Mouse (Mus musculus) thymus, postnatal 25 days (tissue): Measurements from ENCODE around the gene Tox2.

ENCODE experiments used
- DNase-seq: peaks from one replicate; pipeline ENCODE4 v3.0.0; 2022

Tox2 gene

GRCm38 (mm10) chr2:163261362-163262054, 58.6 kb downstream of the Tox2 start:
- DNase-seq: no peak

GRCm38 (mm10) chr2:163262055-163262420, 59.1 kb downstream of the Tox2 start:
- no peak for DNase-seq

DNA sequence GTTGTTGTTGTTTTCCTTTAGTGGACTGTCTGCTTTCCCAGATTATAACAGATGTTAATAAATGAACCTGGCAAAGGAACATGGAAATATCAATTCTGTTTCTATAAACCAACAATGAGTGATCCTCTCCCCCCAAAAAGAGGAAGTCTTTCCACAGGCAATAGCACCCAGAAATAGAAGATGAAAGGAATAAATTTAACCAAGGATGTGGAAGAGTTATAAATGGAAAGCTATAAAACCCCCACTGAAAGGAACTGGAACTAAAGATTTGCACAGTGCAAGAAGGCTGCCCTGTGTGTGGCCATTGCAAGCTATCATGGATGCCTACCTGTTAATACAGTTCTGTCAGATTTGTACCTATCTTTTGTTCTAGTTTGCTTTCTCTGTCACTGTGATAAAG, 64.2 kb downstream of the Tox2 start:
- no peak for DNase-seq

- no peak for DNase-seq
These were observed 68.9 kb downstream of the Tox2 start for GRCm38 (mm10) chr2:163271581-163272492.

DNA sequence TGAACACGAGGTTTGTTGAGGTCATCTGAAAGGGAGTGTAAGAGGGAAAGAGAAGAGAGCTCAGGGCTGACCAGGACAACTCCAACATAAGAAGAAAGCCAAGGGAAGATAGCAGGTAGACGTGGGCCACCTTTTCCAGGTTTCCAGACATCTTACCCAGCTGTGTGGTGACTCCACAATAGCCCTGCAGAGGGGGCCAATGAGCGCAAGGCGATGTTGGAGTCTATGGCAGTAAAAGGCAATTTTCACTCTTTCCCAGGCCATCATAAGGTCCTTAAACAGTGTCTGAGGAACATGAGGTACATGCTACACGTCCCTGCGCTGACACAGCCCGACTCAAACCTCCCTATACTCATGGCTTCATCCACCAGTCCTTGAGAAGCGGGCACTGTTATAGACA, 70.9 kb downstream of the Tox2 start:
- DNase-seq: no peak

DNA sequence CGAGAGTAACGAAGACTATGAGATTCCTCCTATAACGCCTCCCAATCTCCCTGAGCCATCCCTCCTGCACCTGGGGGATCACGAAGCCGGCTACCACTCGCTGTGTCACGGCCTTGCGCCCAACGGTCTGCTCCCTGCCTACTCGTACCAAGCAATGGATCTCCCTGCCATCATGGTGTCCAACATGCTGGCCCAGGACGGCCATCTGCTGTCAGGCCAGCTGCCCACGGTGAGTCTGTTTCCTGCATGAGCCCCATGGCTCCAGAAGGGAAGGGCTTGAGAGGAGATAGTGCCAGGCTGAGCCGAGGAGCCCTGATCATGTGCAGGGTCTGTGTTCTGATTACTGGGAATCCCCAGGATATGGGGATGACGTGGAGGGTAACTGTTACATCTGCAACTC, 73.1 kb downstream of the Tox2 start:
- no peak for DNase-seq

- no peak for DNase-seq
These were observed 75.1 kb downstream of the Tox2 start for GRCm38 (mm10) chr2:163277979-163278378.

- no peak for DNase-seq
These were observed 77.9 kb downstream of the Tox2 start for GRCm38 (mm10) chr2:163280636-163281322.

DNA sequence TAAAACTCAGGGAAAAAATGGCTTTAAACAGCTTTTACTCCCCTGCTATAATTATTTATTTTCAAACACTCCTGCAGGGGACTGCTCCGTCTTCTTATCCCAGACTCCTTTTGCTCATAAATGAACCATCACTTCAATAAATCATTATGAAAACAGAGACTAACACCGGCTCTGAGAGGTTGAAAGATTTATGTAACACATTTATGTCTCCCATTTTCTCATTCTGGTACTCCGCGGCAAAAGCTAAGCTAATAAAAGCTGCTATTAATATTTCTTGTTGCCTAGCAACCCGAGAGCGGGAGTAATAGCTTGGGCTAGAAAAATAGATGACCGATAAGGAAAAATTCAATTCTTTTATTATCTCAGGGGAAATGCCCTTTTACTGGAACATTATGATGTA, 81.9 kb downstream of the Tox2 start:
- no peak for DNase-seq

GRCm38 (mm10) chr2:163285335-163285734, 82.4 kb downstream of the Tox2 start:
- DNase-seq: no peak

DNA sequence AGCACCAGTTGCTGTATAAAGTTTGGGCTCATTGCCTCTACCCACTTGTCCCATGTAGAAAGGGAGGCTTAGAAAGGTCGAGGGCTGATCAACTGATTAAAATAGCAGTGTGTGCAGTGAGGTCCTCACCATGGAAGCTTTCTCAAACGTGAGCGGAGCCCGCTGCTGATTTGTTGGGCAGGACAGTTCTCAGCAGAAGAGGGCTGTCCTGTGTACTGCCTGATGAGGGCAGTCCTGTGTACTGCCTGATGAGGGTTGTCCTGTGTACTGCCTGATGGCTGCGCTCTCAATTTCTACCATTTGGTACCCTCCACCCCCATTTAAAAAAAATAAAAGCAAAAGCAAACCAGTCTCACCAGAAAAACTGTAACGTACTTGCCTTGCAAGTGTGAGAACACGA, 82.8 kb downstream of the Tox2 start:
- DNase-seq: no peak

DNA sequence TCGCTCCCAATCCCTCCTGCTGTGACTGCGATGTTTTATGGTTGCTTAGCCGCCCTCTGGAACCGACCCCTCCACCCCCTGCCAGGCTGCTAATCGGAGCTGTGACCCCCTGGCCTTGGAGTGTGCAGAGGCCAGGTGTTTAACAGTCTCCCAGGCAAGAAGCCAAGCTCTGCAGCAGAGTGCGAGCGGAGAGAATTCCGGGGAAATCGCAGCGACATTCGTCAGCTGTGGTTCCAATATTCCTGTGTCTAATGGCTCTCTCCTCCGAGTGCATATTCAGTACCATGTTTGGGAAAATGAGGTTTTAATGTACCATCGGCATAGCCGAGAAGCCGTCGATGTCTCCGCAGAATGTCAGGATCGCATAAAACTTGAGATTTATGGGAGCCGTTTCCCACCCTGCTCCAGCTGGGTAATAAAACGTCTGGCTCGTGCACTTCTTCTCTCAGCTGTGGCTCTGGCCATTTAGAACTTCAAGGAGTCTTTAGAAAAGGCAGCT, 86.0 kb downstream of the Tox2 start:
- DNase-seq: no peak

- no peak for DNase-seq
These were observed 94.2 kb downstream of the Tox2 start for GRCm38 (mm10) chr2:163296999-163297630.

- no peak for DNase-seq
These were observed 97.4 kb downstream of the Tox2 start for GRCm38 (mm10) chr2:163300069-163301060.

DNA sequence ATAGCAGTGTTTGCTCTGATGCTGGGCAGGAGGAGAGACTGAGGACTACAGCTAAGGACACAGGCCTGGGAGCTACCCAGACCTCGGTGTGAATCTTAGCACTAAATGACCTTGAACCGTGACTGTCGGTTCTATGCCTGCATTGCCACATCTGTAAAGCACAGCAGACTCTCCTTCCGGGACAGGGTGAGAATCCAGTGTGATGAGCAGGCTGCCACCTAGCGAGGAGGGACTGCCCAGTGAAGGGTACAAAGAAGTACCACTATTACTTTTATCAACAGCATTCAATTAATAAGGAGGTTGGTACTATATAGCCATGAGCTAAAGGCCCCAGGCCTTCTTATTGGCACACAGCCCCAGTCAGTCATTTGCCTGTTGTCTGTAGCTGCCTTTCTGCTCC, 98.7 kb downstream of the Tox2 start:
- DNase-seq: no peak

- no peak for DNase-seq
These were observed 100.1 kb downstream of the Tox2 start for GRCm38 (mm10) chr2:163303037-163303436.

- DNase-seq: no peak
These were observed 106.5 kb downstream of the Tox2 start for GRCm38 (mm10) chr2:163309376-163309775.

- DNase-seq: peak; percentile 23
These were observed 107.3 kb downstream of the Tox2 start for GRCm38 (mm10) chr2:163310163-163310688.

GRCm38 (mm10) chr2:163317281-163317680, 114.4 kb downstream of the Tox2 start:
- no peak for DNase-seq

DNA sequence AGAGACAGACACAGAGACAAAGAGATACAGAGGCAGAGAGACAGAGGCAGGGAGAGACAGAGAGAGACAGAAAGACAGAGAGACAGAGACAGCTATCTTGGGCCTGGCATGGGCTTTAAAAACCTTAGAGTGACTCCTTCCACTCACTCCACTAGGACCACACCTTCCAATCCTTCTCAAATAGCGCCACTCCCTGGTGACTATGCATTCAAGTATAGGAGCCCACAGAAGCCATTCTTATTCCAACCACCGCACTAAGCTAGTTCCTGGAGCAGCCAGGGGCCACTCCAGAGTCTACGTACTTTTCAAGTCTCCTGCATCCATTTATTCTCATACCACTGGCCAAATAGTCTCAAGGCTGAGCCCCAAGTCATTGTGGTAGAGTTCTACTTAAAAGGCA, 115.9 kb downstream of the Tox2 start:
- no peak for DNase-seq

DNA sequence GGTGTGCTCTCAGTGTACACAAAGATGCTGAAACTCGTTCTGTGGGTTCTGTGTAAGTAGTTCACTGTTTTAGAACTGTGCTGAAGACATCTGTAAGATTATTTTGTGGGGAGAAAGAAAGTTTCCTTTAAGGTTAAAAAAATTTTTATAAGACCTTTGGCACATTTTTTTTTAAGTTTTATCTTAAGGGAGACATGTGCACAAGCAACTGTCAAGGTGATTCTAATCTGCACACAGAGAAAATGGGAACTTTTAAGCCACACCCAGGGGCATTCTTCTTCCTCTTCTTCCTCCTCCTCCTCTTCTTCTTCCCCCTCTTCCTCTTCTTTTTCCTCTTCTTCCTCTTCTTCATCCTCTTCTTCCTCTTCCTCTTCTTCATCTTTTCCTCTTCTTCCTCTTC, 120.2 kb downstream of the Tox2 start:
- DNase-seq: no peak
